Mouse (Mus musculus): ENCODE results near the gene Ssrp1. TPM values are rescaled to one million over a fixed set of nuclear protein-coding genes. Genes with fewer than 3 reads are reported as not detected.

The Ssrp1 gene
- polyA plus RNA-seq, 1 experiment = 92.4 TPM

DNA sequence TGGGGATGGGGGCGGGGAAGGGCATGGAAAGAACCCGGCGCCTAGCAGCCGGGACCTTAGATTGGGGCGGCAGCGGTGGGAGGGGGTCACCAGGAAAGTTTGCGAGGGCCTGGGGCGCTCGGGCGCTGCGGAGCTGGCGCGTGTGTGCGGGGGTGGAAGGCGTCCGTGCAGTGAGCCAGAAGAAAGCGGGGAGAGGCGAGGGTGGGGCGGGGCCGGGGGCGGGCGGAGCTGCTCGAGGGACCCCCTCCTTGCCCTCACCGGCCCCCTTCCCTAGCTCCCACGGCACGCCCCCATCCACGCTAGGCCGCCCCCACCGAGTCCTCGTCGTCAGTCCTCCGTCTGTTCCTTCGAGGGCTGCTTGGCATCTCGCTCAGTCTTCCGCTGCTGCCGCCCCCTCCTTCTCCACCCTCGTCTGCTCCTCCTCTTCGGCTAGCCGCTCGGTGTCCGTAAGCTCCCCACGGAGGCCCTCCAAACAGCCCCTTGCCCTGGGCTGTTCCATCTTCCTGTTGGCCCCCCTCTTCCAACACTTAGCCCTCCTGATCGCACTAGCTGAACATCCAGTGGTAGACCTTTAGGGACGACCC, 11.2 kb downstream of the Ssrp1 start:
- TF ChIP-seq POLR2A (IDR thresholded peaks at IDR 0.05; ENCODE audit: extremely low read depth, insufficient read depth, low read length) = no peak
- Histone ChIP-seq H3K4me3 (ENCODE audit: insufficient read depth, low read length) (peak overlapping the region; percentile 87), H3K27ac (ENCODE audit: insufficient read depth, low read length) (peak overlapping the region; percentile 99), H3K4me1 (ENCODE audit: control insufficient read depth, insufficient read depth, low read length) (peaks cover 4% of the 10 kb centered on the region; the same call in 1 of the 2 replicates)

GRCm38 (mm10) chr2:85049277-85049676, 12.2 kb downstream of the Ssrp1 start:
- Histone ChIP-seq H3K4me1 (ENCODE audit: control insufficient read depth, insufficient read depth, low read length) (peaks cover 4% of the 10 kb centered on the region; the same call in 1 of the 2 replicates), H3K27ac (ENCODE audit: insufficient read depth, low read length) (no peak overlapping the region), H3K4me3 (ENCODE audit: insufficient read depth, low read length) (peak overlapping the region; percentile 87)
- no peak for TF ChIP-seq CTCF (IDR thresholded peaks at IDR 0.05; ENCODE audit: extremely low read depth, insufficient read depth, low read length)
- TF ChIP-seq POLR2A (IDR thresholded peaks at IDR 0.05; ENCODE audit: extremely low read depth, insufficient read depth, low read length) = no peak

GRCm38 (mm10) chr2:85050001-85050634, 13.1 kb downstream of the Ssrp1 start:
- Histone ChIP-seq H3K27ac (ENCODE audit: insufficient read depth, low read length) (peak overlapping the region; percentile 86), H3K4me3 (ENCODE audit: insufficient read depth, low read length) (peak overlapping the region; percentile 87), H3K4me1 (ENCODE audit: control insufficient read depth, insufficient read depth, low read length) (peaks cover 4% of the 10 kb centered on the region; the same call in 1 of the 2 replicates)
- TF ChIP-seq CTCF (IDR thresholded peaks at IDR 0.05; ENCODE audit: extremely low read depth, insufficient read depth, low read length) (no peak), POLR2A (IDR thresholded peaks at IDR 0.05; ENCODE audit: extremely low read depth, insufficient read depth, low read length) (no peak)

- Histone ChIP-seq H3K4me1 (ENCODE audit: control insufficient read depth, insufficient read depth, low read length) (peaks cover 4% of the 10 kb centered on the region; the same call in 1 of the 2 replicates), H3K27ac (ENCODE audit: insufficient read depth, low read length) (peak overlapping the region; percentile 86)
- TF ChIP-seq CTCF (IDR thresholded peaks at IDR 0.05; ENCODE audit: extremely low read depth, insufficient read depth, low read length) (no peak), POLR2A (IDR thresholded peaks at IDR 0.05; ENCODE audit: extremely low read depth, insufficient read depth, low read length) (no peak)
These were observed 13.7 kb downstream of the Ssrp1 start for GRCm38 (mm10) chr2:85050746-85051145.

GRCm38 (mm10) chr2:85053192-85053816, 16.3 kb downstream of the Ssrp1 start:
- TF ChIP-seq CTCF (IDR thresholded peaks at IDR 0.05; ENCODE audit: extremely low read depth, insufficient read depth, low read length) (no peak), POLR2A (IDR thresholded peaks at IDR 0.05; ENCODE audit: extremely low read depth, insufficient read depth, low read length) (no peak)
- Histone ChIP-seq H3K27ac (ENCODE audit: insufficient read depth, low read length) (no peak overlapping the region), H3K4me3 (ENCODE audit: insufficient read depth, low read length) (no peak overlapping the region), H3K4me1 (ENCODE audit: control insufficient read depth, insufficient read depth, low read length) (peaks cover 4% of the 10 kb centered on the region; the same call in 1 of the 2 replicates)

More at GRCm38 (mm10) chr2:85050746-85051145, 13.7 kb downstream of the Ssrp1 start:
- H3K4me3 ChIP-seq (ENCODE audit: insufficient read depth, low read length) = peak overlapping the region; percentile 87

DNA sequence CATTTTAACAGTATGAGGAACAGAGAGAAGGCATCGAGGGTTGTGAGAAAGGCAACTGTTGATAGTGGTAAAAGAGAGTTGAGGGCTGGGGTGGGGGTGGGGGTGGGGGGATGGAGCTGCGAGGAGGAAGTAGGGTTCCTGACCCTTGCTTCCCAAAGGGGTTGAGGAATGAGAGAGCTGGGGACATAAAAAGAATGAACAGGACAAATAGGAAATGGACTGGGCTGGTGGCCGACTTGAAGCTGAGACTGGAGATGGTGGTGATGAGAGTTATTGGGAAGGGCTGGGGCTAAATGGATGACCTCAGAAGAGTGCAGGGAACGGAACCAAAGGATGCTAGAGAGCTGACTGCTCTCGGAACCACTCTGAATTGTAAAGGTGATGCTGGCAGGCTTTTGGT, 19.7 kb downstream of the Ssrp1 start:
- no peak for TF ChIP-seq POLR2A (IDR thresholded peaks at IDR 0.05; ENCODE audit: extremely low read depth, insufficient read depth, low read length)
- no peak for TF ChIP-seq CTCF (IDR thresholded peaks at IDR 0.05; ENCODE audit: extremely low read depth, insufficient read depth, low read length)
- H3K4me1 ChIP-seq (ENCODE audit: control insufficient read depth, insufficient read depth, low read length) = no peaks in the 10 kb centered on the region
- no peak overlapping the region for H3K4me3 ChIP-seq (ENCODE audit: insufficient read depth, low read length)
- H3K27ac ChIP-seq (ENCODE audit: insufficient read depth, low read length) = no peak overlapping the region

GRCm38 (mm10) chr2:85059677-85060076, 22.6 kb downstream of the Ssrp1 start:
- Histone ChIP-seq H3K4me3 (ENCODE audit: insufficient read depth, low read length) (no peak overlapping the region), H3K4me1 (ENCODE audit: control insufficient read depth, insufficient read depth, low read length) (no peaks in the 10 kb centered on the region), H3K27ac (ENCODE audit: insufficient read depth, low read length) (no peak overlapping the region)
- TF ChIP-seq POLR2A (IDR thresholded peaks at IDR 0.05; ENCODE audit: extremely low read depth, insufficient read depth, low read length) = no peak
- TF ChIP-seq CTCF (IDR thresholded peaks at IDR 0.05; ENCODE audit: extremely low read depth, insufficient read depth, low read length) = no peak

GRCm38 (mm10) chr2:85060591-85061060, 23.6 kb downstream of the Ssrp1 start:
- Histone ChIP-seq H3K4me3 (ENCODE audit: insufficient read depth, low read length) (0 out of 2 replicates have a peak overlapping the region, but pooled peaks have one; percentile 1), H3K27ac (ENCODE audit: insufficient read depth, low read length) (no peak overlapping the region), H3K4me1 (ENCODE audit: control insufficient read depth, insufficient read depth, low read length) (no peaks in the 10 kb centered on the region)
- no peak for TF ChIP-seq POLR2A (IDR thresholded peaks at IDR 0.05; ENCODE audit: extremely low read depth, insufficient read depth, low read length)

- Histone ChIP-seq H3K4me1 (ENCODE audit: control insufficient read depth, insufficient read depth, low read length) (no peaks in the 10 kb centered on the region), H3K27ac (ENCODE audit: insufficient read depth, low read length) (no peak overlapping the region), H3K4me3 (ENCODE audit: insufficient read depth, low read length) (0 out of 2 replicates have a peak overlapping the region, but pooled peaks have one; percentile 1)
- TF ChIP-seq POLR2A (IDR thresholded peaks at IDR 0.05; ENCODE audit: extremely low read depth, insufficient read depth, low read length) (no peak), CTCF (IDR thresholded peaks at IDR 0.05; ENCODE audit: extremely low read depth, insufficient read depth, low read length) (no peak)
These were observed 24.1 kb downstream of the Ssrp1 start for GRCm38 (mm10) chr2:85061107-85061541.
